ENCODE assay signal across 22 mouse cellular contexts in genomic region chr4:109655738-109656137, GRCm38 (mm10).
"Had no signal": no experiment of that assay in that cellular context is flagged by ENCODE, and none has a peak within 500 bp of the region (broad histone marks: within the 10 kb centered on the region; RNA-seq: fewer than 3 reads in every experiment).

No protein-coding gene starts in this region.

- H3K9me3 ChIP-seq: heart, embryonic 13.5 days; heart, embryonic 15.5 days; hindbrain, embryonic 15.5 days; kidney, embryonic 15.5 days; limb, embryonic 10.5 days; limb, embryonic 12.5 days; liver, embryonic 13.5 days had no signal

- DNase-seq: gastrocnemius, postnatal 14 days; gastrocnemius, postnatal 36 days; heart, adult 11 months; heart, adult 2 months; heart, postnatal 14 days; heart, postnatal 36 days; kidney, adult 11 months; kidney, postnatal 14 days; liver; liver, embryonic 13.5 days had no signal

- H3K4me2 ChIP-seq: heart, embryonic 11.5 days; heart, embryonic 13.5 days; hindbrain, embryonic 15.5 days; kidney, embryonic 15.5 days; limb, embryonic 12.5 days; liver, embryonic 13.5 days had no signal

- H3K4me3 ChIP-seq: hindbrain, embryonic 15.5 days; kidney, embryonic 15.5 days; layer of hippocampus, adult 2 months; left cerebral cortex, adult 2 months; limb, embryonic 10.5 days; limb, embryonic 12.5 days; liver, embryonic 13.5 days had no signal

- H3K27ac ChIP-seq: heart, embryonic 13.5 days; heart, embryonic 15.5 days; hindbrain, embryonic 15.5 days; hindbrain, postnatal 0 days; kidney, embryonic 15.5 days; kidney, postnatal 0 days; layer of hippocampus, adult 2 months; left cerebral cortex, adult 2 months; limb, embryonic 10.5 days; limb, embryonic 12.5 days; liver, embryonic 13.5 days had no signal

- H3K36me3 ChIP-seq: heart, embryonic 15.5 days; hindbrain, embryonic 15.5 days; kidney, embryonic 15.5 days; limb, embryonic 10.5 days; limb, embryonic 12.5 days; liver, embryonic 13.5 days had no signal

- H3K9ac ChIP-seq: heart, embryonic 13.5 days; heart, embryonic 15.5 days; hindbrain, embryonic 15.5 days; kidney, embryonic 15.5 days; limb, embryonic 12.5 days; liver, embryonic 13.5 days had no signal

- ATAC-seq: hindbrain, postnatal 0 days; intestine, embryonic 16.5 days had no signal
